Mouse (Mus musculus) adrenal gland, postnatal 14 days (tissue): Measurements from ENCODE around the gene Card10. TPM values are rescaled to one million over a fixed set of nuclear protein-coding genes. Genes with fewer than 3 reads are reported as not detected.
A peak's percentile ranks its signal among the peaks of the same experiment; 100 is the strongest.

ENCODE experiments used
- DNase-seq: peaks from one replicate; pipeline ENCODE4 v3.0.0; 2021; ENCODE audit warnings: mixed read lengths
- total RNA-seq: library from RNA; stranded (reverse); gene quantifications from 2 replicates; pipeline ENCODE4 v1.2.3, GENCODE M21; 2021

Gene Card10
- total RNA-seq, 1 experiment from 2014 or later = 10.6 TPM

DNA sequence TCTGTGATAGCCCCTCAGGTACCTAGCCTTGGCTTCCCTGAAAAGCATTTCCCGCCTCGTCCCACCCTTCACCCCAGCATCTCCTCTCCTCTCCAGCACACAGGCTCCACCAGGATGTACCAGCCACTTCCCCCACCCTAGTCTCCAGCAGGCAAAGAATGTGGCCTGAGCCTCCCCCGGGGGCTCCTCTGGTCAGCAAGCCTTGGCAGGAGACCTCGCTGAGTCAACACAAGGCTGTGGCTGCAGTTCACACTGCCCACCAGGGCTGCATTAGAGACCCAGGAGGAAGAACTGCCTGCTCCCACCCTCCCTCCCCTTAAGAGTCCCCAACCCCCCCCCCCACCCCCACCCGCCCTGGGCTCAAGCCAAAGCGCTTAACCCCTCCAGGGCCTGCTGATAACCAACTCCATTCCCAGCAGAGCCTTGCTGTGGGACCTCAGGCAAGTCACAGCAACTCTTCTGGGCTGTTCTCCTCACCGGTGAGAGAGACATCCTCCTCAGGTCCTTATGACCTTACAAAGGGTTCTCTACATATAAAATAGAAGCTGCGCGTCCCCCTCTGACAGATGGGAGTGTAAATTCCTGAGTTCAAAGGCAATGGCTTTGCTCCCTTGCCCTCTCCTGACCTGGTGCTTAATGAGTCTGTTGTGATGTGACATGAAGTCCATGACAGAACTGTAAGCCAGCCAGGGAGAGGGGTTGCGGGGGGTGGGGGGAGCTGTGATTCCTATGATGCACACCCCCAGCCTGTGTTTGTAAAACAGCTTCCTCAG, 31.6 kb upstream of the Card10 start:
- peak; percentile 70 for DNase-seq

DNA sequence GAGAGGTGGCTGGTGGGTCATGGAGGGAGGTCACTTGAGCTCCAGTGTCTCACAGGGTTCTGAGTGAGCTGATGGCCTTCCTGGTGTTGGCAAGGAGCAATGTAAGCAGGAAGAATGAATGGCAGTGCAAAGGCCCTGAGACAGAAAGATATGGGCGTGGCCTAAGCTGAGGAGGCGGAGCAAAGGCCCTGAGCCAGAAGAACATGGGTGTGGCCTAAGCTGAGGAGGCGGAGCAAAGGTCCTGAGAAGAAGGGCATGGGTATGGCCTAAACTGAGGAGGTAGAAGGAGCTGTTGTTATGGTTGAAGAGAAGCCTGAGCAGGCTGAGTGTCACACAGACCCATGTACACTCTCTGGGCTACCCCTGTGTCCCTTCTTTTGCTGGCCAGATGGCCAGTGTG, 30.7 kb upstream of the Card10 start:
- DNase-seq = no peak

DNA sequence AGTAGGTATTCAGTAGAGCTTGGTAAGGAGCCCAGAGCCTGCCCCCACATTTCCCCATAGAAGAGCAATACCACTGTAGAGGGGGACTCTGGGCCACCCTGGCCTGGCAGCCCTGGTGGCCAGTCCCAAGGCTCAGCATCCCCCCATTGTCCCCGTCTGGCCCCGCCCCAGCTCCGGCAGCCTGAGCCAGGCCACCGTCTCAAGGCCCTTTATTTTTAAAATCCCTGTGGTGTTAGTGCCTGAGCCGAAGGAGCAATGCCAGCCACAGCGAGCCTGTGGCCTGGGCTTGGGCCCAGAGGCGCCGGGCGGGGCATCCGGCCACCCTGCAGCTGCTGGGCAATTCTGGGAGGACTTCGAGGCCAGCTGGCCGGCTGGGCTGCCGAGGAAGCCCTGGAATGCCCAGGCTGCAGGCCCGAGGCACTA, 29.9 kb upstream of the Card10 start:
- peak; percentile 93 for DNase-seq

- peak; percentile 68 for DNase-seq
These were observed 29.1 kb upstream of the Card10 start for GRCm38 (mm10) chr15:78831720-78832657.

GRCm38 (mm10) chr15:78830742-78831719, 28.2 kb upstream of the Card10 start:
- DNase-seq = no peak

DNA sequence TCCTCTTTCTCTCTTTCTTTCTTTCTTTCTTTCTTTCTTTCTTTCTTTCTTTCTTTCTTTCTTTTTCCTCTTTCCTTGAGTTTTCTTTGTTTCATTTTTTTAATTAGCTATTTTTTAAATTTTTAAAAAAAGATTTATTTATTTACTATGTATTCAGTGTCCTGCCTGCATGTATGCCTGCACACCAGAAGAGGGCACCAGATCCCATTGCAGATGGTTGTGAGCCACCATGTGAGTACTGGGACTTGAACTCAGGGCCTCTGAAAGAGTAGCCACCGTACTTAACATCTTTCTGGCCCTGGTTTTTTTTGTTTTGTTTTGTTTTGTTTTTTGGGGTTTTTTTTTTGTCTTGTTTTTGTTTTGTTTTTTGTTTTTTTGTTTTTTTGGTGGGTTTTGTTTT, 26.8 kb upstream of the Card10 start:
- DNase-seq = no peak

DNA sequence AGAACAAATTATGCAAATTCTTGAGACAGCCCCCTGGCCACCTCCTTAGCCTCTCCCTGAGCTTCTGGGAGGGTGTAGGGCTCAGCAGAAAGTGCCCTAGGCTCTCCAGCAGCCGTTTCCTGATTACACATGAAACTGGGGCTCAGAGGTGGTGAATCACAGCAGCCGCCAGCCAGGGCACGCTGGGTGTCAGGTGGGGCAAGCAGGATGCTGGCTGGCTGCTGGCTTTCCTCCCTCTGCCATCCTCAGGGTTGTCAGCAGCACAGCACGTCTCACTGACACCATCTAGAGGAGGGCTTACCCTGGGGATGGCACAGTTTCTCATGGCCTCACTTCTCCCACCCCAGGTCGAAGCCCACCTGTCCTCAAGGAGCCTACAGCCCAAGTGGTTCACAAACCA, 25.5 kb upstream of the Card10 start:
- no peak for DNase-seq

- peak; percentile 84 for DNase-seq
These were observed 23.7 kb upstream of the Card10 start for GRCm38 (mm10) chr15:78826213-78827204.

GRCm38 (mm10) chr15:78816074-78816391, 13.2 kb upstream of the Card10 start:
- DNase-seq = no peak

- no peak for DNase-seq
These were observed 12.7 kb upstream of the Card10 start for GRCm38 (mm10) chr15:78815314-78816073.

GRCm38 (mm10) chr15:78813603-78814002, 10.8 kb upstream of the Card10 start:
- DNase-seq = no peak

DNA sequence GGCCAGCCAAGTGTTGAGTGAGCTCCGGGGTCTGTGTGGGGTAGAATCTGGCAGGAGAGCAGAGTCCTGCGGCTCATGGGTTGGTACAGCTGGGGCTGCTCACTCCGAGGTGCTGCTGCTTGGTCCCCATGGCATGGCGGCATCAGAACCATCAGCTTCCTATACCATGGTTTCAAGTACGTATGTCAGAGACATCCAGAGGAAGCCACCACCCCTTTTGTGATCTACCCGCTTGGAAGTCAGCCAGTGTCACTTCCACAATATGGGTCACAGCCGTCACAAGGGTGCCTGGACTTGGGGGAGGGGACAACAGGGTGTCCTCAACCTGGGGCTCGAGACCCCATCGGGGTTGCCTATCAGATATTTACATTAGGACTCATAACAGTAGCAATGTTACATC, 7.3 kb upstream of the Card10 start:
- DNase-seq = peak; percentile 19

GRCm38 (mm10) chr15:78809739-78810138, 6.9 kb upstream of the Card10 start:
- DNase-seq = peak; percentile 24

DNA sequence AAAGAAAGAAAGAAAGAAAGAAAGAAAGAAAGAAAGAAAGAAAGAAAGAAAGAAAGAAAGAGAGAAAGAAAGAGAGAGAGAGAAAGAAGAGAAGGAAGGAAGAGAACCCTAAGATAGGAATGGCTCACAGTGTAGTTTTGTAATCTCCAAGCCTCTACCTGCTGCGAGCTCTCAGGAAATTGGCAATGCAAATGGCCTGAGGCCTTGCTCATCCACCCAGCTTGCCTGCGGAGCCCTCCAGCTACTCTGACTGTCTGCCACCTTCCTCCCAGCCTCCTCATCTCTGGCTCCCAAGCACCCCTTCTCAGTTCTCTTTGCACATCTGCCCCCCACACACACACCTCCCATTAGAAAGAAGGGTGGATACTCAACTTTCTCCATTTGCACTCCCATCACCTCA, 6.1 kb upstream of the Card10 start:
- DNase-seq = no peak

GRCm38 (mm10) chr15:78807141-78807540, 4.3 kb upstream of the Card10 start:
- DNase-seq = peak; percentile 61

- peak; percentile 26 for DNase-seq
These were observed 3.8 kb upstream of the Card10 start for GRCm38 (mm10) chr15:78806614-78807013.

GRCm38 (mm10) chr15:78805351-78805750, 2.5 kb upstream of the Card10 start:
- DNase-seq = no peak

- DNase-seq = no peak
These were observed 1.5 kb upstream of the Card10 start for GRCm38 (mm10) chr15:78804326-78804725.

- DNase-seq = peak; percentile 68
These were observed 658 bp upstream of the Card10 start for GRCm38 (mm10) chr15:78803499-78803900.
